Mouse (Mus musculus) C2C12 (cell line): ENCODE measurements around the gene Cib3. TPM values are rescaled to one million over a fixed set of nuclear protein-coding genes. Genes with fewer than 3 reads are reported as not detected.

Source experiments
- H3K27me3 ChIP-seq: one replicate; pipeline ENCODE4 v1.6.1; 2011; ENCODE audit not compliant: control insufficient read depth, insufficient read depth, insufficient read length
- H3K36me3 ChIP-seq: one replicate; pipeline ENCODE4 v1.6.1; 2011; ENCODE audit not compliant: control insufficient read depth, insufficient read depth
- H3K4me3 ChIP-seq: one replicate; pipeline ENCODE4 v1.5.1; 2011; ENCODE audit warnings: mild to moderate bottlenecking, control low read depth; ENCODE audit not compliant: poor library complexity, insufficient read depth, severe bottlenecking
- H3K79me2 ChIP-seq: one replicate; pipeline ENCODE4 v1.6.1; 2011; ENCODE audit not compliant: control insufficient read depth, insufficient read depth
- H3K79me3 ChIP-seq: one replicate; pipeline ENCODE4 v1.6.1; 2011; ENCODE audit warnings: low read depth, control low read depth
- H3ac ChIP-seq: one replicate; pipeline ENCODE3; 2011; ENCODE audit warnings: low read depth; ENCODE audit not compliant: control insufficient read depth, insufficient read length
- CEBPB ChIP-seq: IDR thresholded peaks from one replicate; pipeline ENCODE4 v1.6.1; 2011; ENCODE audit warnings: low read depth, mild to moderate bottlenecking, control low read depth, moderate library complexity
- CTCF ChIP-seq: IDR thresholded peaks from one replicate; pipeline ENCODE4 v1.5.1; 2011; ENCODE audit not compliant: control insufficient read depth, insufficient read depth, insufficient read length
- FOSL1 ChIP-seq: IDR thresholded peaks from one replicate; pipeline ENCODE4 v1.8.0; 2011; ENCODE audit warnings: mild to moderate bottlenecking, low read length; ENCODE audit not compliant: poor library complexity, insufficient read depth, severe bottlenecking
- MAX ChIP-seq: IDR thresholded peaks from one replicate; pipeline ENCODE4 v1.6.1; 2011; ENCODE audit warnings: mild to moderate bottlenecking, control low read depth
- MYOD1 ChIP-seq: IDR thresholded peaks from one replicate; pipeline ENCODE4 v1.6.1; 2011; ENCODE audit warnings: low read depth; ENCODE audit not compliant: control insufficient read depth, insufficient read length
- MYOG ChIP-seq: IDR thresholded peaks from one replicate; pipeline ENCODE4 v1.6.1; 2011; ENCODE audit not compliant: control insufficient read depth, insufficient read length; ENCODE audit errors: extremely low read depth
- USF1 ChIP-seq: IDR thresholded peaks from one replicate; pipeline ENCODE4 v1.6.1; 2011; ENCODE audit warnings: low read depth, mild to moderate bottlenecking, control low read depth, moderate library complexity
- polyA plus RNA-seq: library from polyadenylated mRNA; unstranded; fragments of >200 nt; fragmentation: generic; extraction: Trizol; gene quantifications from one replicate; pipeline ENCODE4 v1.2.1, GENCODE M21; 2012; ENCODE audit warnings: missing spikeins

Cib3 gene
- polyA plus RNA-seq, 1 experiment: not detected

DNA sequence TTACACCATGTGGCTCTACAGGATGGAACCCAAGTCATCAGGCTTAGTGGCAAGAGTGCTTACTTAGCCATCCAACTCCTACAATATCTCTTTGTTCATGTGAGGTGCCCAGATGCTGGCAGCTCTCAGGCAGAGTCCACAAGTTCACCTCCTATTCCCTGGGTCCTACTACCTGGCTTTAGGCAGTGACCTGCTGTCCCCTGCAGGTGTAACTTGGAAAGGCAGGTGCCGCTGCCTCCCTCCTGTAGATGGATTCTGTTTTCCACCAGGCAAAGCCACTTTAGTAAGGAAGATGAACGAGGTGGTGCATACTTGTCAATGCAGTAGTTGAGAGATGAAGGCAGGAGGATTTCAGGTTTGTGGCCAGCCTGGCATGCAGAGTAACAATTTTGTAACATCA lies 2.4 kb upstream of the Cib3 start:
- Histone ChIP-seq H3K79me3 (peaks cover 4% of the 10 kb centered on the region), H3ac (no peak overlapping the region), H3K36me3 (no peaks in the 10 kb centered on the region), H3K4me3 (no peak overlapping the region), H3K27me3 (peaks cover 16% of the 10 kb centered on the region), H3K79me2 (peaks cover 5% of the 10 kb centered on the region)
- TF ChIP-seq FOSL1: no peak
- no peak for TF ChIP-seq MAX
- no peak for TF ChIP-seq CTCF
- TF ChIP-seq MYOD1: no peak
- TF ChIP-seq MYOG: no peak
- TF ChIP-seq USF1: no peak
- no peak for TF ChIP-seq CEBPB

- Histone ChIP-seq H3K27me3 (peaks cover 16% of the 10 kb centered on the region), H3K79me3 (no peaks in the 10 kb centered on the region), H3K4me3 (no peak within 1 kb of the TSS), H3K79me2 (no peaks in the 10 kb centered on the region), H3K36me3 (no peaks in the 10 kb centered on the region), H3ac (no peak within 1 kb of the TSS)
- no peak for TF ChIP-seq CEBPB
- no peak for TF ChIP-seq FOSL1
- TF ChIP-seq MAX: no peak
- TF ChIP-seq MYOG: no peak
- no peak for TF ChIP-seq CTCF
- TF ChIP-seq USF1: no peak
- TF ChIP-seq MYOD1: no peak
These were observed 899 bp upstream of the Cib3 start, which contains the start of gene Gm11034 for GRCm38 (mm10) chr8:72213536-72213935. TSS of gene Gm11034 (minus strand) at chr8:72213636.

GRCm38 (mm10) chr8:72211846-72212245 lies 791 bp downstream of the Cib3 start:
- TF ChIP-seq MAX (no peak), MYOG (no peak), MYOD1 (no peak), CEBPB (no peak), FOSL1 (no peak), USF1 (no peak)
- Histone ChIP-seq H3K4me3 (no peak overlapping the region), H3K79me3 (no peaks in the 10 kb centered on the region), H3K79me2 (no peaks in the 10 kb centered on the region), H3ac (no peak overlapping the region), H3K27me3 (peaks cover 16% of the 10 kb centered on the region), H3K36me3 (no peaks in the 10 kb centered on the region)

DNA sequence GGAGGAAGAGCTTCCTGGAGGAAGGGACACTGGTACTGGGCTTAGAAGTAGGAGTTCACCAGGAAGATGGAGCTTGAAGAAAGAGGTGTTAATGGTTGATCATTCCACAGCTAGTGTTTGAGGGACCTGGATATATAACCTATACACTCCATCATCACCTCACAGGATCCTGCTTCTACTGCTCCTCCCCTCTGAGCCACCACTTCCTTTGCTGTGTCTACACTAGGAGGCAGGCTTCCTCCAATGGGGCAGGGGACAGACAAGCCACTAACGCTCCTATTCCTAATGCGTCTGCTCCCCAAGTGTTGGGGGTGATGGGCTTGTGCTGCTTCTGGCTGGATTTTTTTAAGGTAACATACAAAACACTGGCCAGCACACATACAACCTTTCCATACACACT lies 1.9 kb downstream of the Cib3 start:
- no peaks in the 10 kb centered on the region for H3K79me3 ChIP-seq
- no peak overlapping the region for H3ac ChIP-seq
- H3K79me2 ChIP-seq: no peaks in the 10 kb centered on the region
- peaks cover 20% of the 10 kb centered on the region for H3K27me3 ChIP-seq
- no peaks in the 10 kb centered on the region for H3K36me3 ChIP-seq
- no peak overlapping the region for H3K4me3 ChIP-seq
- TF ChIP-seq MAX (no peak), MYOG (no peak), FOSL1 (no peak), USF1 (no peak)

DNA sequence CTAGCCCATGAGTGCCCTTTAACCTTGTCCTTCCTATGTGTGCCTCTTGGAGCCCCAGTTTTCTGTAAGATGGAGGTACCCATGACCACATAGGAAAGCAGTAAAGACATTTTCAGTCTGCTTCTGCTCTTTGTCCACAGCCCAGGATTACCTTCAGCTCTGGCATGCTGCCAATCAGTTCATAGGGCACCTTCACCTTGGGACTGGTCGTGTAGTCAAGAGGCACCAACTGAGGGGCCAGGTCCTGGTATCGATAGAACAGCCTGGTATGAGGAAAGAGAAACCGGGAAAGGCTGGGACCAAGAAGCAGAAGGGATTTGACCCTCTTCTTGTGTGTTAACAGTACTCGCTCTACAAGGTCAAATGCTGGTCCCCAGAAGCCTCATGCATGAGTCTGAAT lies 2.4 kb downstream of the Cib3 start:
- TF ChIP-seq USF1: no peak
- TF ChIP-seq MYOG: no peak
- no peak for TF ChIP-seq CTCF
- no peak for TF ChIP-seq FOSL1
- TF ChIP-seq CEBPB: no peak
- no peak for TF ChIP-seq MAX
- no peak for TF ChIP-seq MYOD1
- Histone ChIP-seq H3K27me3 (peaks cover 22% of the 10 kb centered on the region), H3K79me3 (no peaks in the 10 kb centered on the region), H3K36me3 (no peaks in the 10 kb centered on the region), H3K79me2 (no peaks in the 10 kb centered on the region), H3K4me3 (no peak overlapping the region), H3ac (no peak overlapping the region)

- Histone ChIP-seq H3K79me2 (no peaks in the 10 kb centered on the region), H3K4me3 (no peak overlapping the region), H3K27me3 (peaks cover 14% of the 10 kb centered on the region)
These were observed 4.1 kb downstream of the Cib3 start for GRCm38 (mm10) chr8:72208582-72208981.

More at GRCm38 (mm10) chr8:72208582-72208981, 4.1 kb downstream of the Cib3 start:
- H3K36me3 ChIP-seq: no peaks in the 10 kb centered on the region
- no peaks in the 10 kb centered on the region for H3K79me3 ChIP-seq
- TF ChIP-seq MYOD1 (no peak), CEBPB (no peak), MAX (no peak), USF1 (no peak)
- no peak overlapping the region for H3ac ChIP-seq
